Mouse (Mus musculus): ENCODE results near the gene Myo15b. TPM values are rescaled to one million over a fixed set of nuclear protein-coding genes. Genes with fewer than 3 reads are reported as not detected.

Gene Myo15b
- polyA plus RNA-seq (2017; shearing (Covaris generic)): 0.04 TPM

DNA sequence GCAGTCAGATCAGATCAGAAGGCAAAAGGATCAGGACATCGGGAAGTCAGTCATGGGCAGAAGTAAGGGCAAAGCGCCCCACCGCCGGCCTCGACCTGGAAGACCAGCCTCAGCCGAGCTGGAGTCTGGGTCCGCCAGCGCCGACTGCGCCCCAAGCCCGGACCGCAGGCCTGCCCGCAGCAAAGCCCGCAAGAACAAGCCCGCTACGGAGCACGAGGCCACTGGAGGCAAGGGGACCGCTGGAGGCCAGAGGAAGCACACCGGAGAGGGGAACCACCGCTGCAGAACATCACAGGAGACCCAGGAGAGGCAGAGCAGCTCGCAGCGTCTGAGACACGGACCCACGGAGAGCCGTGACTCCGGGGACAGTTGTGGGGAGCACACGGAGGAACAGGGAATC is at the start of gene Myo15b:
Myo15b (plus strand) TSS at position 53 of the 400 bp plus-strand sequence.

DNA sequence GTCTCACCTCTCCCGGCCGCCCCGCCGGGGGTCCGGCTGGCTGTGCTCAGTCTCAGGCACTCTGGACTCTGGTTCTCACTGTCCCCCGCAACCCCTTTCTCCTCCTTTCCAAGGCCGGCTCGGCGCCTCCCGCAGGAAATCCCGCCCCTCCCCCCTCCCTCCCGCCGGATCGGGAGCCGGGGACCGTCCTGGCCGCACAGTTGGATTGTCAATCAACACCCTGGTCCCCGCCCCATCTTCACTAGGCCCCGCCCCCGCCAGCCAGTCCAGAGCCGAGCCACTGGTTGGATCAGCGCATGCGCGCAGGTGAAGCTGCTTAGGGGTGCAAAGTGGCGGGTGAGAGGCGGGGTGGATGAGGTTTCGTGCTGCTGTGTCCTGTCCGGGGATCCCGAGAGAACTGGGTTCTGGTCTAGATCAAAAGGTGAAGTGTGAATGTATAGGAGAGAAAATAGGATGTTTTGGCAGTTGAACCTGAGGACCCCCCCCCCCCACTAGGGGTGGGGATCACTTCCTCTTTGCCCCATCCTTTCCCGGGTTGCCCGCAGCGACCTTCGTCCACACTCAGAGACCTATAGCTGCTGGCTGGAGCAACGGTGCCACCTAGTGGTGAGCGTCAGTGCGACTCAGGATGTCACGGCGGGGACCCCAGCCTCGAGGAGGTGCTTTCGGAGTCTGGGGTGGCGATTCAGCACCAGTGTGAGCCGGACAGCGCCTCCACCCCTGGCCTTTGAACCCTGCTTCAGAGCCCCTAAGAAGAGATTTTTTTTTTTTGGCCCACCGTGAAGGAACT is 44.5 kb upstream of the Myo15b start, which contains the start of gene Caskin2:
Caskin2 (minus strand) TSS at position 133 of the 790 bp plus-strand sequence.

DNA sequence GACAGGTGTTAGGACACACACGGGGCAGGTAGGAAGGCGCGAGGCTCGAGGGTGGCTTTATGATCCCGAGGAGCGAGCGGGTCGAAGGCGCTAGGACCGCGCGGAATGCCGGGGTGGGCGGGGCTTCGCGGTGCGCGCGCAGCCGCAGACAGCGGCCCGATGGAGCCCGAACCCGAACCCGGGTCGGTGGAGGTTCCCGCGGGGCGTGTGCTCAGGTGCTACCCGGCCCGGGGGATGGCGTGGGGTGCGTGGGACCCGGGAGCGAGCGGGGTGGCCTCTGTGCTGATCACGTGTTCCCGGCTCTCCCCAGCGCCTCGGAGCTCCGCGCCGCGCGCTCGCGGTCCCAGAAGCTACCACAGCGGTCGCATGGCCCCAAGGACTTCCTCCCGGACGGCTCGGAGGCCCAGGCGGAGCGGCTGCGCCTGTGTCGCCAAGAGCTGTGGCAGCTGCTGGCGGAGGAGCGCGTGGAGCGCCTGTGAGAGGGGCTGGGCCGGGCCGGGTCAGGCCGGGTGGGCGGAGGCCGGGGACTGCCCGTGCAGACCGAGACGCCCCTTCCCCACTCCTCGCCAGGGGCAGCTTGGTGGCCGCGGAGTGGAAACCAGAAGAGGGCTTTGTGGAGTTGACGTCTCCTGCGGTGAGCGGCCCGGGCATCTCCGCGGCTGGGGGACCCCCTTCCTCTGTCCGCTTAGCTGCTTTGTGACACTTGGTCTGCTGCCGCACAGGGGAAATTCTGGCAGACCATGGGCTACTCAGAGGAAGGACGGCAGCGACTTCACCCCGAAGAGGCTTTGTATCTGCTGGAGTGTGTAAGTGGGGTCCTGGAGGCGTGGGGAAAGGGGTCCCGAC is 43.4 kb upstream of the Myo15b start, which contains the start of gene Tsen54:
Tsen54 (plus strand) TSS at position 120 of the 846 bp plus-strand sequence.

DNA sequence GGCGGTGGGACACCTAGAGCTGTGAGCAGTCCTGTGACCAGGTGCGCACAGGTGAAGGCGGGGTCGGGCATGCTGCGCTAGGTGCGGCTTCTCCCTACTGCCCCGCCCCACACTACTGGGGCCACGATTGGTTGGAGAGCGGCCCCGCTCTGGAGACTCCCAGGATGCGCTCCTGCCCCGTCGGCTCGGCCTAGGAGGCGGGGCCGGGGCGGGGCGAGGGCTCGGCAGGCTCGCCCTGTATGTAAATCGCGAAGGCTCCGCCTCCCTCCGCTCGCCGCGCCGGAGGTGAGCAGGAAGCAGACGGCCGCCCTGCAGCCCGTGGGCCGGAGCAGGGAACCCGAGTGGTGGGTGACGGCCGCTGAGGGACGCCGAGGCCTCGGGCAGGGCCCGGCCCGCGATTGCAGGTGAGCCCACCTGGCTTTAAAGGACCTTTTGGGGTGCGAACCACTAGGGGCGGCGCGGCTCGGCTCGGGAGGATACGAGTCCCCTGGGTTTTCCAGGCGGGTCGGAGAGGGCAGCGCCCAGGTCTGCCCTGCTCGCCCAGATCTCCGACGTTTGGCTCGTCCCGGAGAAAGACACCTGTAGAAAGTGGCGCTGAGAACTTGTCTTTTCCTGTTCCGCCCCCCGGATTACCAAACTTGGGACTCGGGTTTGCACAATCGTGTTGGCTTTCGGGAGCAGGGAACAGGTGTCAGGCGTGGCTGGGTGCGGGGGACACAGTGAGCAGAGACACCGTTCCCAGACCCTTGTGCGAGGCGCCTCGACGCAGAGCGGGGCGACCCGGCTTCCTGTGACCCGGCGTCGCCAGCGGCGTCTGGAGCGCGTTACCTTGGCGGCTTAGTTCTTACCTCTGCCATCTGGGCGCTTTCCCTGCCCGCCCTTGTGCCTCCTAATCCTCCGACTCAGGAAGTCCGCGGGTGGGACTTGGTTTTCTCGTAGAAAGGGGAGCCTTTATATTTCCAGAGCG is 34.1 kb upstream of the Myo15b start, which contains the start of gene Llgl2:
Llgl2 (plus strand) TSS at position 276 of the 967 bp plus-strand sequence.

DNA sequence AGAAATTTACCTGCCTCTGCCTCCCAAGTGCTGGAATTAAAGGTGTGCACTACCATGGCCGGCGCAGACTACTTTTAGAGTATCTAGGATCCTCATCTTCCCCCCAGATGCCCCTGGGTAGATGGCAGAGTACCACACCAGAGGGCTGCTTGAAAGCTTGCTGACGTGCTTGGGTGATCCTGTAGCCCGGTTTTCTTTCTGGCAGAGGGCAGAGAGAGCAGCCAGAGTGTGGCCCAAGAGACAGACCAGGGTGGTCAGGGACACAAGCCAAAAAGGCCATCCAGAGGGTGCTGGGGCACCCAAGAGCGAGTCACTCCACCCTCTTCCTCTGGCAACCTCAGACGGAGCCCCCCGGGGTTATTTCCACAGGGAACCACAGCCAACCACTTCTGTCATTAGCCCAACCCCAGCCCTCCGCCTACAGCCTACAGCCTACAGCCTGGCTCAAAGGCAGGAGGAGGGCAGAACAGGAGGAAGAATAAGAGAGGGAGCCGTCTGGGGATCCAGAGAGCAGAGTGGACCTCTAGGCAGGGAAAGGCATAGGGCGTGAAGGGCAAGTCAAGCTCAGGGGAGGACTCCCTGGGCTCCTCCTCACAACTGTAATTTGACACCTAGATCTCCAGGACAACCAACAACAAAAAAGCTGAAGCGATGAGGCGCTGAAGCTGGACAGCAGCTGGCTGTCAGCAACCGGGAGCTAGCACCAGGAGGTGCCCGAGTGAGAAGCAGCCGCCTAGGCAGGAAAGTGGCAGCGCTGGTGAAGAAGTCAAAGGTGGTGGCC is 41.5 kb downstream of the Myo15b start, which contains the start of gene Smim5:
Smim5 (plus strand) TSS at position 481 of the 781 bp plus-strand sequence.

DNA sequence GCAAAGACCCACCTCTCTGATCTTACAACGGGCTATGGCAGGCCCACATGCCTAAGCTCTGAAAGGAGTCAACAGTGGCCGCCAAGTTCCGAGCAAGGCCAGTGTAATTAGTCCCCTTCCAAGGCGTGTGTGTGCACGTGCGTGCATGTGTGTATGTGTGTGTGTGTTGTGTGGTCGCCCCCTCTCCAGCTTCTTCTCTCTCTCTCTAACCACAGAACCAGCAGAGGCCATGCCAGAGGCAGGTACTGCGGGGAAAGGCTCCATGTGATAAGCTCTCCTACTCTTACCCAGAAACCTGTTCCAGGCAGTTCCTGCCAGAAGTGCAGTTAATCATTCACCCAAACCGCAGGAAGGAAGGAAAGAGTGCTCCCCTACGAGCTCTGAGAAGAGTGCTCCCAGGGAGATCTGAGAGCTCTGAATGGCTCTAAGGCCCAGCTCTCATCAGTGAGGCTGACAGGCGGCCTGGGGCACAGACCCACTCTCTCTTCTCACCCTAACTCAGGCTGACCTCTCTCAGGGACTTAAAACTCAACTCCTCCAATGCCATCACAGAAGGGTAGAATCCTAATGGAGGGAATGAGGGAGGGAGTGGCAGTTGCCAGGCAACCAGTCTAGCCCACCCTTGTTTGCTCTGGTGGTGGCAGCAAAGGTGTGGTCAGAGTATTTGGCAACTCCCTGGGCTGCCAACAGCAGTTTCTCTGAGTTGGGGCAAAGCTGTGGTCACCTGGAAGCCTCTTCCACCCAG is 53.6 kb downstream of the Myo15b start, which contains the start of gene Smim6:
Smim6 (plus strand) TSS at position 386 of the 745 bp plus-strand sequence.

DNA sequence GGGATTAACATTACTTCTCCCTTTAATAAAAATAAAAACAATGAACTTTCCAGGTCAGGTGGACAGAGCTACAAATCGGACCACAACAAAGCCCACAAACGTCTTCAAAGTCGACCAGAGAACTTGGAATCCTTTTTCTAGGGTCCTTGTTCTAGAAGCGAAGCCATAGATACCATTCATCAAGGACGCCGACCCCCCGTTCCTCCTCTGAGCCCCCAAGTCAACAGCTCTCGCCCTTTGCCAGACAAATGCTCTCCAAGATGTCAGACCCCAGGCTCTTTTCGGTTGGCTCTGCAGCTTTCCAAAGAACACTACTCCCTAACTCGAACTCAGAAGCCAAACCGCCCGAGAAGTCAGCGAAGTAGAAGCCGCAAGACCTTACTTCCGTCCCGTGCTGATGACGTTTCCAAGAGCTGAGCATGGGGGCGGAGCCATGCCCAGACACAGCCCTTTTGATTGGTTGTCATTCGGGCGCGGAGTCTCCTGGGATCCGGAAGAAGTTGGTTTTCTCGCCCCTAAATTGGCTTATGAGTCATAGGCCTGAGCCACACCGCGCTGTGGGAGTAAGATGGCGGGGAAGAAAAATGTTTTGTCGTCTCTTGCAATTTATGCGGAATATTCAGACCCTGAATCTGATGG is 75.0 kb downstream of the Myo15b start, which contains the start of the genes Sap30bp and Recql5:
Sap30bp (plus strand) TSS at position 175 of the 639 bp plus-strand sequence.
Recql5 (minus strand) TSS at position 370 of the 639 bp plus-strand sequence.

Other genes starting within 250 kb of the Myo15b start
- gene Mif4gd, start 245.4 kb upstream of the Myo15b start, polyA plus RNA-seq (2017; shearing (Covaris generic)): 174 TPM
- 63.2 TPM for gene Slc25a19, start 230.1 kb upstream of the Myo15b start, polyA plus RNA-seq (2017; shearing (Covaris generic))
- gene Grb2, start 149.8 kb upstream of the Myo15b start, polyA plus RNA-seq (2017; shearing (Covaris generic)): 198 TPM
- 26.2 TPM for gene Tmem94, start 93.0 kb upstream of the Myo15b start, polyA plus RNA-seq (2017; shearing (Covaris generic))
- 1.6 TPM for gene Caskin2, start 44.8 kb upstream of the Myo15b start, polyA plus RNA-seq (2017; shearing (Covaris generic))
- gene Tsen54, start 43.7 kb upstream of the Myo15b start, polyA plus RNA-seq (2017; shearing (Covaris generic)): 38.2 TPM
- gene Llgl2, start 34.4 kb upstream of the Myo15b start, polyA plus RNA-seq (2017; shearing (Covaris generic)): 35.4 TPM
- 0.44 TPM for gene Smim5, start 41.6 kb downstream of the Myo15b start, polyA plus RNA-seq (2017; shearing (Covaris generic))
- 1.0 TPM for gene Smim6, start 53.6 kb downstream of the Myo15b start, polyA plus RNA-seq (2017; shearing (Covaris generic))
- 39.1 TPM for gene Sap30bp, start 74.9 kb downstream of the Myo15b start, polyA plus RNA-seq (2017; shearing (Covaris generic))
- gene Recql5, start 75.1 kb downstream of the Myo15b start, polyA plus RNA-seq (2017; shearing (Covaris generic)): 21.0 TPM
- gene Itgb4, start 116.3 kb downstream of the Myo15b start, polyA plus RNA-seq (2017; shearing (Covaris generic)): 0.06 TPM
- 42.0 TPM for gene Galk1, start 154.3 kb downstream of the Myo15b start, polyA plus RNA-seq (2017; shearing (Covaris generic))
- 1,568 TPM for gene H3f3b, start 169.6 kb downstream of the Myo15b start, polyA plus RNA-seq (2017; shearing (Covaris generic))
- gene Unk, start 171.9 kb downstream of the Myo15b start, polyA plus RNA-seq (2017; shearing (Covaris generic)): 43.3 TPM
- 154 TPM for gene Unc13d, start 219.6 kb downstream of the Myo15b start, polyA plus RNA-seq (2017; shearing (Covaris generic))
- 187 TPM for gene Wbp2, start 228.6 kb downstream of the Myo15b start, polyA plus RNA-seq (2017; shearing (Covaris generic))

Measured in CD4-positive, CD25-positive, alpha-beta regulatory T cell (primary cell).